Mouse (Mus musculus) adrenal gland (tissue): ENCODE data around the gene Teddm1a.
"Not testable (repeated sequence)": the region's sequence is repeated elsewhere in the genome, so short reads cannot be mapped to it uniquely, and the experiment has no call there.

Experiments used
- intact Hi-C: fragments of 180-260 bp; cut with DNase I; formaldehyde crosslinking; loops from one replicate; pipeline ENCODE4 v1.15.1; 2025
- long read RNA-seq, 2 experiments: library from polyadenylated mRNA; unstranded; transcript quantifications; one replicate each; pipeline ENCODE4 v2.0.0; 2020; ENCODE audit warnings: borderline replicate concordance in 1 of 2; ENCODE audit not compliant: insufficient replicate concordance in 1 of 2

Gene Teddm1a
- long read RNA-seq, experiment 1, result 0 reads
- long read RNA-seq, experiment 2, result 0 reads

DNA sequence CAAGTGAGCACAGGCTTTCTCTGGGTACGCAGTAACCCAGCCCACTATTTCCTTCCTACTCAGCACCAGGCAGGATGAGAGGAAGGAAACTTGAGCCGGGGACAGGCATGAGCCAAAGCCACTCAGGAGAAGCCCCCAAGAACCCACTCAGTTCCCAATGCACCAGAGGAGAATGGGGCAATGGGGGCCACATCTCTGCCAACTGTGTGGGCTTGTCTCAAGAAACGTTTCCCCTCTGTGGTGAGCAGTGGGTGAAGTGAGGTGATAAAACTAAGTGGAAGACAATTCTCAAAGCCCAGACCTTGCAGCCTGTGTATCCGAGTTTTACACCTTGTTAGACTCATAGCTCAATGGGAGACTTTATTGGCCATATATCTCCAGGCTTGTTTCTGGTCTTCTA lies at the start of gene Teddm1a:
Gene Teddm1a, plus strand, starts transcription at position 301 of the 400 bp plus-strand sequence.
- intact Hi-C loops, result no loop called here

DNA sequence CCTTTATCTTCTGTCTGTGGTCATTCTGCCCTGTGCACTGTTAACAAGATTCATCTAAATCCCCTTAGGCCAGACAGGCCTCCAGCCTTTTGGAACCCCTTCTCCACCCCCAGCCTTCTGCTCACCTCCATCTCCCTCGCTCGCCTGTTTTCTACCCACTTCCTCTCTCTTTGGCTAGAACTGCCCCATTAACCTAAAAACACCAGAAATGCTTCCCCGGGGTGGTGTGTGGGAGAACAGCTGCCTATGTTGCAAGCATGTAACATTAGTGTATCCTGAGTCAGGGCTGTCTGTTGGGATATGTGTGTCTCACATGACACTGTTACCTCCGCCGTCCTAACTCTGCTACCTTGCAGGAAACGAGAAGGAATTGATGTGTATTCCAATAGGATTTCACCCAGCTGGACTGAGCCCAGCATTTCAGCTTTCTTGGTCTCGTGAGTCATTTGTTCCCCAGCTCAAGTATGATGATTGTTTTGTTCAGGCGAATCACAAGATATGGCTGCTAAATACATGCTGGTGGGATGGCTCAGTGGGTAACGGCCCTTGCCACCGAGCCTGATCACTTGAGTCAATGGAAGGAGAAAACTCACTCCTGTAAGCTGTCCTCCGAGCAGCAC lies 49.3 kb upstream of the Teddm1a start:
- intact Hi-C loops, result no loop called here

DNA sequence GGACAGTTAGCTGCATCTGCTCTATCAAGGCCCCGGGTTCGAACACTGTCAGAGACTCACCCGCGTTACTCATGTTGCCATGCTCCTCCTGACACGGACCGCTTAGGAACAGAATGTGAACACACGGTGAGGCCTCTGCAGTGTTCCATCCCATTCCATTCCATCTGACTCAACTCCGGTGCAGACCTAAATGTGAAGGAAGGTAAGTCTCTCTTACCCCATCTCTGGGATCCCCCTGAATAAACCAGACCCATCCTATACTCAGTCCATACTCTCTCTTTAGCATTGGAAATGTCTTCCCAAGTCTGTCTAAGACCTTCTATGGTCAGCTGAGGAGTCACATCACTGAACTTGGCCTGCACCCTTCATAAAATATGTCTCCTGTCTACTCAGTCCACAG lies 47.5 kb upstream of the Teddm1a start, which contains the start of gene Rgsl1:
Gene Rgsl1, minus strand, starts transcription at position 101 of the 400 bp plus-strand sequence.
- intact Hi-C loops, result no loop called here

DNA sequence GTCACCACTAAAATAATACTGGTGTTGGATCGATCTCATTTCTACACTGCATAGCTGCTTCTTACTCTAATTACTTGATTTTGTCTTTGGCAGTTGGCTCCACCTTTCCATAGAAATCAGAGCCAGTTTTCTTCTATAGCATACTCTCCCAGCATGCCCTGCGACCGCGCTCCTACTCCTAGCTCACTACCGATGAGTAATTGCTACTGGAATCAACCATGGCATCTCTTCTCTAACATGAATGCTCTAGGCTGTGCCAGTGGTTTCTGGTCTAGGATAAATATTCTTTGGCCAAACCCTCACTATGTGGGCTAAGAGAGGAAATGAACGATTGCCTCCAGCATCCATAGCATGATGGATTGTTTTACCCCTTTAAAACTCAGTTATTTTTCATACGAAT lies 45.1 kb upstream of the Teddm1a start:
- intact Hi-C loops, result no loop called here

DNA sequence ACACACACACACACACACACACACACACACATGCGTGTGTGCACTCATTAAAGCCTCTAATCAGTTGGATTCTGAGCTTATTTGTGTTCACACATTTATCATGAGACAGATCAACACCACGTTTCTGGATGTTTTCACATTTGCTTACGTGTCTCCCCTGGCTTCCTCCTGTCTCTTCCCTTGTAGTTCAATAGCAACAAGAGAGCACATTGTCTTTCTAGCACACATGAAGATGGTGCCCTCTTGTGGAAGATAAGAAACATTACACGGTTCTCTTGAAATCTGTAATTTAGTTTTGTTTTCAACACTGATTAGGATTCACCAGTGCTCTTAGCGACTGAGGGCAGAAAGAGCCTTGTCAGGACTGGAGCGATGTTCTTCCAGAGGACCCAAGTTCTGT lies 44.7 kb upstream of the Teddm1a start:
- intact Hi-C loops, result no loop called here

DNA sequence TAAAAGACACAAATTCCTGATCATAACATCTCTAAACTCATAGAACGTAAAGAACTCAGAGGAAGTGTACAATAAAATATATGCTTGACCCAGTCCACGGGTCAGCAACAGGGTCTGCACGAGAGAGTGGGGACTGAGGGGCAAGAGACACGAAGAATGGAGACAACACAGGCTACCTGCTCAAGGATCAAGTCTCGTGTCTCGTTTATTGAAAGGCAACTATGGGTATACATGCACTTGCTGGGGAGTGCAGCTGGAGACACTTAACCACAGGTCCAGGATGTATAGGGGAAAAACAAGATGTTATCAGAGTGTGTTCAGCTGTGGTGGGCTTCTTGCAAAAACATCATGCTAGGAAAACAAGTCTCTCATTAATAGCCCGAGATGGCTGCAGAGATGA lies 38.8 kb upstream of the Teddm1a start:
- intact Hi-C loops, result not testable (repeated sequence)

DNA sequence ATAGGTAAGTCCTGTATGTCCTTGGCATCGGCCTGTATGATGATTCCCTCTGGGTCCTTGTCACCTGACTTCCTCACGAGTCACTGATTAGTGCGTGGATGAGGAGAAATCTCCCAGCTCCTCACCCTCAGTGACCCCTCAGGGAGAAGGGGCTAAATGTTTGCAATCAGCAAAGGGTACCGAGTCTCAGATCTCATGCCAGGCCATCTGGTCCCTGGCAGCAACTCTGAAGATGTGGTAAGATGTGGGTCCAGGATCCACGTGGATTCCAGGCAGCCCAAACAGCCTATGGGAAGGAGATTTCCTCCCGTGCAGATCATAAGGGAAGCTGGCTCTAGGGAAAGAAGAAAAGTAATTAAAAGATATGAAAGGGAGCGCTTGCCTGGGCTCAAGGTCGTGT lies 35.6 kb upstream of the Teddm1a start:
- intact Hi-C loops, result no loop called here

DNA sequence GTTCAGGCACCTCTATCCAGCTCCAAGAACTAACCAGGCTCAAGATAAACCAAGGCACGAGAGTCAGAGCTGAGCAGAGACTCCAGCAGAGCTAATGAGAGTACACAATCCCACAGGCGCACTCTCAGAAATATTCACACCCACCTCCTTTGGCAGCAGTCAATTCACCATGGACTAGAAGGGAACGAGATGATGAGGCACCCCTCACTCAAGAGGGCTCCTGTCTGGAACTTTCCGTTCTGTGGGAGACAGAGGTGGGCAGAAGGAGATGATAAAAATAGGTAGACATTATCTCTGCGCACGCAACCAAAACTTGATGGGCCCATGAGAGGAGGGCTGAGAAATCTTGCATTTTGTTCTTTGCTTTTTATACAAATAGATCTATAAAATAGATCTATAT lies 17.5 kb upstream of the Teddm1a start, which contains the start of gene Teddm1b:
Gene Teddm1b, plus strand, starts transcription at position 301 of the 400 bp plus-strand sequence.
- intact Hi-C loops, result no loop called here

DNA sequence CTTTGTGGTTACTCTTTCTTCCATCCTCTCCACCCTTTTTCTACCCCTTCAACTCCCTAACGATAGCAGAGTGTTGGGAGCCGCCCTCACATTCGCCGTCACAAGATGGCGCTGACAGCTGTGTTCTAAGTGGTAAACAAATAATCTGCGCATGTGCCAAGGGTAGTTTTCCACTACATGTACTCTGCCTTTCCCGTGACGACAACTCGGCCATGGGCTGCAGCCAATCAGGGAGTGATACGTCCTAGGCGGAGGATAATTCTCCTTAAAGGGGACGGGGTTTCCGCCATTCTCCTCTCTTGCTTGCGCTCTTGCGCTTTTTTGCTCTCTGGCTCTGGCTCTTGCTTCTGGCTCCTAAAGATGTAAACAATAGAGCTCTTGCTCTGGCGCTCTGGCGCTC lies 11.2 kb upstream of the Teddm1a start:
- intact Hi-C loops, result not testable (repeated sequence)

DNA sequence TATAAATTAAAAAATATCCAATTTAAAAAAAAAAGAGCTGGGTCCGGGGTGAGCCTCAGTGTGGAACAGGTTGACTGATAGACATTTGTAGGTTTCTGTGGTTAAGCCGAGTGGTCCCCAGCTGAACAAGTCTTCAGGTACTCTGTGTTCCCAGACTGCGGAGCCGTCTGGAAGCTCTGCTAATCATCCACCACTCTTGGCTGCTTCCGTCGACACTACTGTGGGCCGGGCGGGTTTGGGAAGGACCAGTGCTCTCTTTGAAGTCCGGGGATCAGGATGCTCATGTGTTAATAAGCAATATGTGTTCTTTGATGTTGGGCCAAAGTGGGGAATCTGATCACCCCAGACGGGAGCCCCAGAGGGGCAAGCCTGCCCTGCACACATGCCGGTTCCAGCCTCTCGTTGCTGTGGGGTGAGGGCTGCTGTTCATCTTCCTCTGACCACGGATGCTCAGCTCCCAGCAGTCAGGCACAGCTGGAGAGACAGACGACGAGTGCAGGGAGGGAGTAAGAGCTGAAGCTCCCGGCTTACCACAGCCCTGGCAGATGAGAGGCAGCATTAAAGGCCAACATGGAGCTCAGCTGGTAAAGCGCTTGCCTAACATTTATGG lies 5.4 kb upstream of the Teddm1a start:
- intact Hi-C loops, result no loop called here

DNA sequence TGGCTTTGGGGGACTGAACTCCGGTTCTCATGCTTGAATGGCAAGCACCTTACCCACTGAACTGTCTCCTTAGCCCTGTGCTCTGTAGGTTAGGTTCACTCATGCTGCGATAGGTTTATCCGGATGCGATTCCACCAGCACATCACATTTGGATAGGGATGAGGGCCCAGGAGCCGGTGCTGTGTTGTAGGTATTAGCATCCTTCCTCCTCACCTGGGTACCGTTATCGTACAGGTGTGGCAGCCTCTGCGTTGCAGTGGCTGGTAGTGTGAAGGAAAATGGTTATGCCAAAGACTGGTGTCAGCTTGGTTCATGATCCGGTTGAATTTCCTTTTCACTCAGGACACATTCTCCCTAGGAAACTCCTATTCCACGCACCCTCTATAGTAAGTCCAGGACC lies 1.4 kb upstream of the Teddm1a start:
- intact Hi-C loops, result no loop called here

DNA sequence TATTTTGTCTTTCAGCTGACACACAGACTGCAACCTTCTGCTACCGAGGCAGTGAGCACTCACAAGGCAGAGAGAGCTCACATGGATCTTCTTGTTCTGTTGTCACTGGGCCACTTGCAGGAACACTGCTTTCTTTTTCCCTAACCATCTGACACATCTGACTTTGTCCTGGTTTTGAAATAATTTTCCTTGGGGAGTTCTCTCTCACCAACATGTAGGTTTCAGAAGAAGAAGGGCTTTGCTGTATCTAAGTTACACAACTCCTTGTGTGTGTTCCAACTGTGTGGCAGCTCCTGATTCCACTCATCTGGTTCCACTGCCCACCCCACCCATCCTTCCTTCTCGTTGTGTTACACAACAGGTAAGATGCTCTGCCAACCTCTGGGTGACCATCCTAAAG lies 2.2 kb downstream of the Teddm1a start:
- intact Hi-C loops, result loop anchor here (2.0 kb wide), 2 partner anchors 141 to 225 kb away; no protein-coding TSS in a partner anchor

DNA sequence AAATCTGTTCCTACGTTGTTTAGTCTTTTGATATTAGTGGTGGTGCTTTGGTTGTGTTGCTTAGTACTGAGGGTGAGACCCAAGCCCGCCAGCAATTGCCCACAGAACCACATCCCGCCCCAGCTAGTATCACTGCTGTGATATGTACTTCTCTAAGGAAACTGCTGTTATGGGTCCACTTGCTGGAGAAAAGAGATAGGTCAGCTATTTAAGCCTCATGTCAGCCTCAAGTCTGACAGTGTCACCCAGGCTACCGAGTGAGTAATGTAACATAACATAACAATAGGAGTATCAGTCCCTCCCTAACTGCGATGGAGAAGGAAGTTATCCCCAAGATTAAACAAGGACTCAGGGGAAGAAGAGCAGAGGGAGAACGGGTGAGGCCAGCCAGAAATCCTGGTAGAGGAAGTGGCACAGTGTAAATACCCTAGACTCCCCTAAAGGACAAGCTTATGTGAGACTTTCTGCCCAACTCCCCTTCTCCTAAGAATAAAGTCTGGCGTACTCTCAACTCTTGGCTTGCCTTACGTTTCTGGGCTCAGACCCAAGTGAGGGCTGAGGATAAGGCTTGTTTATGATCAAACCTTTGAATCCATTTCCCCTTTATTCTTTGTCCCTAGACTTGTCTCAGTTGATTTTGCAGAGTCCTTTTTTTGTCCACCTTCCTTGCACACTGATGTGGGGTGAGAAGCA lies 2.8 kb downstream of the Teddm1a start:
- intact Hi-C loops, result loop anchor here (2.0 kb wide), 2 partner anchors 140 to 224 kb away; no protein-coding TSS in a partner anchor

DNA sequence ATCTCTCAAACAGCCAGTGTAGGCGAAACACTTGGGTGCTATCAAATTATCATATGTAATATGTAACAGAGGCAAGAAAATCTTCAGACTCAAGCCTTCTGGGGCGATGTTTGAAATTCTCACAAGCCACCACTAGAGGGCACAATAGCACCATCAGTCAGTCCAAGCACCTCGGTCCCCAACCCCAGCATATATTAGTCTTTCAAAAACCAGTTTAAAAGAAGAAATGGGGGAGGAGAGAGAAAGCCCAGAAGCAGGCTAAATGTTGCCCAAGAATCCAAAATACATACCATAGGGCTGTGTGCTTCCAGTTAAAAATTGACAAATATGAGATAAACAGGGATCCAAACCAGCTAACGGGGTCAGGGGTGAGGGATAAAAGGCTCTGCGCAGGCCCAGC lies 3.4 kb downstream of the Teddm1a start:
- intact Hi-C loops, result loop anchor here (1.0 to 2.0 kb wide), 3 partner anchors 140 to 286 kb away; no protein-coding TSS in a partner anchor

DNA sequence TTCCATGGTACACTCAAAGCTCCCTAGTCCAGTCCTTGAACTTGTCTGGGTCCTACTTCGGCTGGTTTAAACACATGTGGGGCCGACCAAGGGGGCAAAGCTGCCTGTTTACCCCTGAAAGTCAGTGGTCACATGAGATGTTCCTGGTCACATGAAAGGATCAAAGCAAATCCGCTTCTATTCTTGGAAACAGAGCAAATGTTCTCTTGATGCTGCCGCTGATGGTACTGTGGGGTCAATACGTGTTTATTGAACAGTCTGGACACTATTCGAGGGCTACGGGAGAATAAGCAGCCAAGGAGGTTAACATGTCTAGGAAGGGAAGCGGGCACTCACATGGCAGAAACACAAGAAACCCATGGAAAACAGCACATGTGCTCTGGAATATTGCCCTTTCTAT lies 5.7 kb downstream of the Teddm1a start:
- intact Hi-C loops, result no loop called here

DNA sequence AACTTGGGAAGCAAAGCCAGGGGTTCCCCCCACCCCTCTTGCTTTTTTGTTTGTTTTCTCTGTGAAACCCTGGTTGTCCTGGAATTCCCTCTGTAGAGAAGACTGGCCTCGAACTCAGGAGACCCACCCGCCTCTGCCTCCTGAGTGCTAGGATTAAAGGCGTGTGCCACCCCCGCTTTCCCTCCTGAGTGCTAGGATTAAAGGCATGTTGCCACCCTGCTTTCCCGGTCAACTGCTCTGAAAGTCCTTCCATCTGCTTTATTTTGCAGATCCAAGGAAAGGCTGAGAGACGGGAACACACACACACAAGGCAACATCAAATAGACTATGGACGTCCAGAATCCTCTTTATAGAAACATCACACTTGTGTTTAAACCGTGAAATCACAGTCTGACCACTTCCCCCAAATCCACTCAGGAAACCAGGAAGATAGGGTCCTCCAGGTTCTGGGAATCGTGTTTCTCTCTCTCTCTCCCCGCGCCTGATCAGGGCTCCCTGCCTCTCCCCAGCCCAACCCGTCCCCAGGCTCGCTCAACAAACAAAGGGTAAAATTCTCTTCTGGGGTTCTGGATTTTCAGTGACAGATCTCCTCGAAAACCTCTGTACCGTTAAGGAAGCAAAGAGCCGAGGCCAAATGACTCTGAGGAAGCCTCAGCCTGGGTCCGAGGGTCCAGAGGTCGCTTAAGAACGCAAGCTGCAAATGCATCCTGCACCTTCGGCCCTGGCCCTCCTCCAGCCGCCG lies 7.6 kb downstream of the Teddm1a start:
- intact Hi-C loops, result no loop called here

DNA sequence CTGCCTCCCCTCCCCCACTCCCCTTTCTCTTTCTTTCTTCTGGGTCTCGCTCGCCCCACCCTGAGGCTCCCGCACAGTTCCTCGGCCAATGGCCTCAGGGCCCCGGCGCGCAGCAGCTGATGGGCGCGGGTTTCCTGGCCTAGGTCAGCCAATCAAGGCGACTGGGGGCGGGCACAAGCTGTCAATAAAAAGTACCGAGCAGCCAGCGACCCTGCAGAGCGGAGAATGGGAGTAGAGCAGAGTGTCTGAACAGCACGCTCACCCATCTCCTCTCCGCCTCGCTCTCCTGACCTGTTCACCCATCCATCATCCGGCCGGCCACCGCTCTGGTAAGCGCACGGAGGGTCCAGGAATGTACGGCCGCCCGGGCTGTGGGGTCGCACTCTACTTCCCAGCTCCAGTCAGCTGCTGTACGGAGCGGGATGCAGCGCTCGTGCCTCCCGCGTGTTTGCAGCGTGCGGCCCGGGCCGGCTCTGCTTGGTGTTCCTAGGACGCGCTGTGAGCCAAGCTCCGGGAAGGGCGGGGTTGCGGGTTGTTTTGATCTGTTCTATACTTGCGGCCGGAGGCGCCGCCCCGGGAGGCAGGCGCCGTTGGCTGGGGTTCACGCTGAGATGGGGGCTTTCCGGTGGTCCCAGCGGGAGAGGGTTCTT lies 8.3 kb downstream of the Teddm1a start, which contains the start of the genes Glul and Teddm2:
Gene Glul, plus strand, starts transcription at position 214 of the 650 bp plus-strand sequence.
Gene Teddm2, minus strand, starts transcription at position 498 of the 650 bp plus-strand sequence.
- intact Hi-C loops, result loop anchor here (2.0 kb wide), 1 partner anchor 133 kb away; no protein-coding TSS in a partner anchor

DNA sequence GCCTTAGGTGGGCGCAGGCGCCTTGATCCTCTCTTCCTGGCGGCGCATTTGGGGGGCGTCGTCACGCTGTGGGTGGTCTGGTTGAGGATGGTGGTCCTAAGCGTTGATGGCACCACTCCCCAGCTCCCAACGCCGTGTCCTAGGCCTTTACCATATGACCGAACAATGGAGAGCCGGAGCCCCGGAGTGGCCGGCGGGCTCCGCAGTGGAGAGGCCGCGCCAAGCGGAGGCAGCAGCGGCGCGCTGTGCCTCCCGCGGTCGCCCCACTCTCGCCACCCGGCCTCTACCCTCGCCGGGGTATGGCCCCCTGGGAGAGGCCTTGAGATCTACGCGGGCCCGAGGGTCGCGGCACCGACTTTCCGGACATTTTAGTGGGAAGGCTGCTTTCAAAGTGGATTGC lies 8.8 kb downstream of the Teddm1a start:
- intact Hi-C loops, result loop anchor here (2.0 kb wide), 1 partner anchor 132 kb away; no protein-coding TSS in a partner anchor

DNA sequence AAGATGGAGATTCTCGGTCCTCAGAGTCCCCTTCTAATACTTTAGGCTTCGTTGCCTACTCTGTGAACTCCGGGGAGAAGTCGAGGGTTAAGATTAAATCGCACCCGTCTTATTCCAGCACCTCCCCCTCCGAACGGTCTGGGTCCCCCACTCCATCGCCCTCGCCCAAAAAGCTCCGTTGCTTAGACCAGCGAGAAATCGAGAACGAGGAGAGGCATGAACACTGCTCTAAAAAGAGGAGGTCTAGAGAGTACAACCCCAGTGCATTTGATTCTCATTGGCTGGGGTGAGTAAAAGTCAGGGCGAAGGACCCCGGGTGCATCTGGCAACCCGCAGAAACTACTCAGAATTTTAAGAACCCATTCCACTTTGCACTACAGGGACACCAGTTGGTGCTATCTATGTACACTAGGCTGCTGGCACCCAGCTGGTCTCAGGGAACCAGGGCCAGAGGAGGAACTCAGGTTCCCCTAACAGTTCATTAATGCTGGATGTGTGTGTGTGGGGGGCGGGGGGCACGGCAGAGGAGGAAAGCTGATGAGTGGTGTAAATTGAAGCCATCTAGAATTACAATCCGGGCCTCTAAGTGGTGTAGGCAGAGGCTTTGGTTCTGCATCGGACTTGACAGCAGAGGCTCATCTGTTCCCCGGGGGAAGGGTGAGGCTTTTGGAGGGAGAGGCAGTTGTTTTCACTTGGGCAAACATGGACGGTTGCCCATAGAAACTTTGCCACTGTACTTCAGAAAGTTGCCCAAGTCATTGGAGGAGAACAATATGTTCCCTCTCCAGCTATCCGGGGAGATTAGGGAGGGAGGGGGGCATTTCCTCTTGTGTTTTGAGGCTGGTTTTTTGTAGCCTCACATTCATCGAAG lies 9.6 kb downstream of the Teddm1a start:
- intact Hi-C loops, result loop anchor here (2.0 kb wide), 1 partner anchor 132 kb away; no protein-coding TSS in a partner anchor

DNA sequence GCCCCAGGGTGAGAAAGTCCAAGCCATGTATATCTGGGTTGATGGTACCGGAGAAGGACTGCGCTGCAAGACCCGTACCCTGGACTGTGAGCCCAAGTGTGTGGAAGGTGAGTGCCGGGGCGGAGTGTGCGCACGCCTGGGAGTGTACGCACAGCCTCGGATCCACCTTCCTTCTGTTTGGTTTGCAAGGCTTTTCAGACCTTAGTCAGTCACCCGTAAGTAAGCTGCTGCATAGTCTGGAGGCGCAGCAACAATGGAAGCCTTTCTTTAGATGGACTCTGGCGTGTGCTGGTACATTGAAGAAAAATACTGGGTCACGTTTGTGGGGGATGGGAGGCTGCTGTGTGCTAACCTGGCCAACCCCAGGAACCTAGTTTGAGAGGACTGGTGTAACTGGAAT lies 11.5 kb downstream of the Teddm1a start:
- intact Hi-C loops, result no loop called here
